Mouse (Mus musculus) embryo, embryonic 9.5 days (tissue): Measurements from ENCODE around the gene Pnlip.

Source experiments
- DNase-seq: peaks from one replicate; pipeline ENCODE4 v3.0.0-alpha.2; 2017; ENCODE audit errors: extremely low spot score

Pnlip gene

DNA sequence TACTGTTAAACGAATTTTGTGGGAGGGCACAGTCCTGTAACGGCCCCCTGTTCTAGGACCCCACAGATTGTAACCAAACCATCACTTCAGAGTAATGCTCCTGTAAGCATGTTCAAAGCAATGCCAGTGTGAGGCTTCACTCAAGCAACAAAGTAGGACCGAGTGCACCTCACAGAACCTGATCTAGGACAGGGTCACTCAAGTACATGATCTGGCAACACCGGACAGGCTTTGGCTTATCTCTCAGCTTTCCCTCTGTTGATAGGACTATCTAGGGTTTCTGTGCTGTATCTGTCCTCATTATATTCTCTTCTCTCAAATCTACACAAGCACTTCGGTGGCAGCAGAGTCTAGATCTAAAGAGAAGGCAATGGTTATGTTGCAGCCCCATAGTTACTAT lies 74.3 kb downstream of the Pnlip start:
- no peak for DNase-seq

DNA sequence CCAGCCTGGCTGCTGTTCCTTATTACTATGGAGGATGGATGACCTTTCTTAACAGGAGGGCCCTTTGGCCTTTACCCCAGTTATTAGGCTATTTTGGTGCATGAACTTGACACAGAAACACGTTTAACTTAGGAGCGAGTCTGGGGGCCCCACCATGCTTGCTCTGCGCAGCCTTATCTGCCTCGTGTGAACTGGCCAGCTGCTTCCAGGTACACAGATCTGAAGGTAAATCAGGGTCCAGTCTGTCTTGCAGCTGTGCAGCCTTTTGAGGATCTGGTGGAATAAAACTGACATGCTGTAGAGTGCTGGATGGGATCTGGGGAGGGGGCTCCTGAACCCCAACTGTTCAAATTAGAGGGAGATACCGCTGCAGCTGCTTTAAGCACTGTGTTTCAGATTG lies 75.5 kb downstream of the Pnlip start:
- DNase-seq, result no peak

- no peak for DNase-seq
Observed at GRCm38 (mm10) chr19:58728445-58729031, 76.2 kb downstream of the Pnlip start, which contains the start of gene Pnliprp1. Gene Pnliprp1, plus strand, starts transcription at chr19:58728887.
